Mouse (Mus musculus): ENCODE measurements around the gene Wfdc8.
A peak's percentile ranks its signal among the peaks of the same experiment; 100 is the strongest.
"Not testable (repeated sequence)": the region's sequence is repeated elsewhere in the genome, so short reads cannot be mapped to it uniquely, and the experiment has no call there.

Wfdc8 gene

DNA sequence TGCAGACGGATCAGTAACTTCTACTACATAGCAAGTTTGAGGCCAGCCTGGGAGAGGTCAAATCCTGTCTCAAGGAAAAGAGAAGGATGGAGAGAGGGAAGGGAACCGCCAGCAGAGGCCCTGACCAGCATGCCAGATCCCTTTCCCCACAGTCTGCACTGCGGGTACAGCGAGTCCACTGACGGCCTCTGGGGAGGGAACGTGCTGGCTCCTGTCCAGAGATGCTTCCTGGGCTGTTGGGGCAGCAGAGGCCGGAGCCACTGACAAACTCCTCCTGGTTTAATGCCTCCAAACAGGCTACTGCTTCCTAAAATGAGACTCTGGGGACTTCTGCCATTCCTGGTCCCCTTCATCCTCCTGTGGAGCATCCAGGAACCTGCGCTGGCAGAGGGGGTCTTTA lies at the start of gene Wfdc8, which contains the start of gene Wfdc6b:
Gene Wfdc8, minus strand, starts transcription at position 156 of the 400 bp plus-strand sequence.
Gene Wfdc6b, plus strand, starts transcription at position 52 of the 400 bp plus-strand sequence.
- not testable (repeated sequence) for DNase-seq

DNA sequence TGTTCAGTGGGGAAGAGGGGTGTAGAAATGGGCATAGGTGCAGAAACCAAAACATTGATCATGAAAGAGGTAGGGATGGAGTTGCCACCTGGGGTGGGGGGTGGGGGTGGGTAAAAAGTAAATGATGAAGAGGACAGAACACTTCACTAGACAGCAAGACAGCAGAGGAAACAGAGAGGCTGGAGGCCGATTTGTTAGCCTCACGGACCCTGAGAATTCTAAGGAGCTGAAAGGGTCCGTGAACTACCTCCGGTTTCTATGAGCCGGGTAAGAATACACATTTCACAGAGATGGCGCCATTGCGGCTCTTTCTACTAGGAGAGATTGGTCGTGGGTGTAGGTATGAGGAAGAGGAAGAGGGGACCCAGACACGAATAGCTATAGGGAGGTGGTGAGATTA lies 43.1 kb upstream of the Wfdc8 start, which contains the start of gene Wfdc9:
Gene Wfdc9, minus strand, starts transcription at position 101 of the 400 bp plus-strand sequence.
- DNase-seq, result no peak

DNA sequence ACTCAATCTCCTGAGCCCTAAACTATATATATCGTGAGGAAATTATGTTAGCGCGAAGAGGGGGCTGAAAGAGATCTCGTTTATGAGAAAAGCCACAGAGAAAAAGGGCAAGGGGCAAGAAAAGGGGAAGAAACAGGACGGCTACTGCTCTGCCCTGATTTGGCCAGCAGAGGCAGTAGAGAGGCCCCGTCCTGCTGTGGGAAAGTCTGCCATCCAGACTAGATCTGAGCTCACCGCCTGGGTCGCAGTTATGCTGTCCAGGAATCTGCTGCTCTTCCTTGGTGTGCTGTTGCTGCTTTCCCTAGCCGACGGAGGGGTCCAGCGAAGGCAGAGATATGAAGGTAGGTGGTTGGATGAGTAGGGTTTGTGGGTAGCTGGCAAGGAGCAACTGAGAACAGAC lies 42.4 kb upstream of the Wfdc8 start, which contains the start of gene Wfdc10:
Gene Wfdc10, plus strand, starts transcription at position 189 of the 400 bp plus-strand sequence.
- DNase-seq, result peak; percentile 3

DNA sequence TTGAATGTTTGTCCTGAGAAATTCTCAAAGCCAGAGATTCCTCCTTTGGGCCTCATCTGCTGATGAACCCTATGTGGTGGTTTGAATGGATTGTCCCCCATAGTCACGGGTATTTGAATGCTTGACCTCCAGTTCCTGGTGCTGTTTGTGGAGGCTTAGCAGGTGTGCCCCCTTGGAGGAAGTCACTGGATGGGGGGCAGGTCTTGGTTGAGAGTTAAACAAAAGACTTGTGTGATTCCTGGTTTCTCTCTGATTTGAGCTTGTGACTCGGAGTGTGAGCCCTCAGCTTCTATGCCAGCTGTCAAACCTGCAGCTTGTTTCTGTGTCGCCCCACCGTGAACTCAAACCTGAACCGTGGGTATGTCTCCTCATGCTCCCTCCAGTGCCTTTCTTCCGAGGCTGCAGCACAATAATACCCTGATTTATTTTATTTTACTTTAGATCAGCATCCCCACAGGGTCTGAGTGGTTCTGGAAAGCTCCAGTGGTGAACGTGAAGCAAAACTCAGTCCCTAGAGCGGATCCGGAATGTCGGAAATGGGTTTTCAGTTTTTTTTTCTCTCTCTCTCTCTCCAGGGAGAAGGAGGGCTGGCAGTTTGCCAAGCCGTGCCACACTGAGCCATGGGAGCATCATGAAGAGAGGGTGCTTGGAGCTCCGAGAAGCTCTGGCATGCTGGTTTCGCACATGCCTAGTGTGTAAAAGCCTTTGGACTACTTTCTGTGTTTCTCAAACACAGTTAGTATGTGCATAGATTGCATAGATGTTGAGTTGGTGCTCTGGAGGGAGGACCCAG lies 28.7 kb upstream of the Wfdc8 start:
- DNase-seq, result no peak

DNA sequence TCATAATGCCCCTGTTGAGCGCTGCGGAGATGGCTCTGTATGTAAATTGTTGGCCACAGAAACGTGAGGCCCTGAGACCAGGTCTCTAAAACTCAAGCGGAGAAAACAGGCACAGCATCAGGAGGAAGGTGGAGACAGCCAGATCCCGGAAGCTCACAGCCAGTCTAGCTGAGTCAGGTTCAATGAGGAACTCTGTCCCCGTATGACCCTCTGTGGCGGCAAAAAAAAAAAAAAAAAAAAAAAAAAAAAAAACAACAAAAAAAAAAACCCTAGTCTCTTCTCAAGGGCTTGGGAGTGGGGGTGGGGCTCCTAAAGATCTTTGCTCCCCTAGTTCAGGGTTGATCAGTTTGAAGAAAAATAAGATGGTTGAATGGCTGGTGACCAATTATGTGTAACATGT lies 27.7 kb upstream of the Wfdc8 start:
- no peak for DNase-seq

DNA sequence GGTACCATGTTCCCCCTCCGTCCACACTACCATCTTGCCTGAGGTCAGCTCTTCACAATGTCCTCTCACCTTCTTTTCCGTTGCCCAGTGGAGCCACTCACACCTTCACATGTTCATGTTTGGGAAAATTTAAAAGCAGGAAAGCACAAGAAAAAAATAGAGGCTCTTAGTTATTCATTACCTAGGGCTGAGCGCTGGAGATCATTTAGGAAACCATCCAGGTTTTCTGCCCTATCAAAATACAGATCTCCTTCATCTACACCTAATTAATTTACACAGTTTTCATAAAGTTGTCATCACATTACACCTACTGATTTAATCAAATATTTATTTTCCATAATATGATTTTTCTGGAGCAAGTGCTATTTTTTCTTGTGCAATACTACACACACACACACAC lies 25.3 kb upstream of the Wfdc8 start, which contains the start of gene Wfdc16:
Gene Wfdc16, minus strand, starts transcription at position 101 of the 400 bp plus-strand sequence.
- no peak for DNase-seq

DNA sequence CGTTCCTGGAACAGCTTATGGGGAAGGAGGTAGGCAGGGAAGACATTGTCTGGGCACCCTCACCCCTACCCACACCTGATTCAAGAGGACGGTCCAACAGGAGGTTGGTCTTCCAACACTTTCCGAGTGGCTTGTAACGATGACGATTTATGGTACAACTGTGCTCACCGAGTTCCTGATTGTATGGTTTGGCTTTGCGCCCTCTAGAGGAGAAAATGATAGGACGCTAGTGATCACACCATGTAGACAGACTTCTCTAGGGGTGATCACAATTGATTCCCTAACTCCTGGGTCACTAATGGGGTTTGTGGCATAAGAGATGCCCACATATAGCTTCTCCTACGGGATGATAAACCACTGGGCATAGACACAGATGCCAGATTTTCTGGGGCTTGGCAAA lies 21.8 kb upstream of the Wfdc8 start:
- DNase-seq, result no peak

DNA sequence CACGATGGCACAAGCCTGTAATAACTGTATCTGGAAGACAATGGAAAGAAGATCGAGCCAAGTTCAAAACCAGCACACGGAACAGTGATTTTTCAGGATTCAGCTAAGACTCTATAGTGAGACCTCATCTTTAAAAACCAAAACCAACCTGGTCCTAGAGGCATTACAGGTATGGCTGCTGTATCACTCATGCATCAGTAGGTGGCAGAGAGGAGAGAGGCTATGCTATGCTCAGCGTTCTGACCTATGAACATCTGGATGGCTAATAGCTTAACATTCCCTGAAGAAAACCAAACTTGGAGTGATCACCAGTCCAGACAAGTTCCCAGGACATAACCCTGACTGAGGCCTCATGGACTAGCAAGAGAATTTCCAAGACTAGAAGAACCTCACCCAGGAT lies 8.3 kb upstream of the Wfdc8 start:
- no peak for DNase-seq

DNA sequence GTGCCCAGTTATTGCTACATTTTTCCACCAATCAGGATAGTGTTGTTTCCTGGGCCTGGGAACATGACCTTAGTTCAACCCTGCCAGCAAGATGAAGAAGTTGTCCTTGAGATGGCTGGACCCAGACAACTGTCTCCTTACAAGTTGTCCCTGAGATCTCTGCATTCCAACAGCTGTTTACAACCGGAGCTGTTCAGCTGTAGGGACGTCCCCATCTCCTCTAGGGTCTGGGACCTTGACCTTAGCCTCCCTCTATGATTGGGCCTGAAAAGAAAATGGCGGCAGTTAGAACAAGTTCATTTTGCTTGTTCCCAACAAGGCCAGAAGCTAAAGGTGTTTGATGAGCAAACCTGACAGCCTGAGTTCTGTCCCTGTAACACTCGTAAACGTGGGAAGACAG lies 5.6 kb upstream of the Wfdc8 start:
- DNase-seq, result no peak

DNA sequence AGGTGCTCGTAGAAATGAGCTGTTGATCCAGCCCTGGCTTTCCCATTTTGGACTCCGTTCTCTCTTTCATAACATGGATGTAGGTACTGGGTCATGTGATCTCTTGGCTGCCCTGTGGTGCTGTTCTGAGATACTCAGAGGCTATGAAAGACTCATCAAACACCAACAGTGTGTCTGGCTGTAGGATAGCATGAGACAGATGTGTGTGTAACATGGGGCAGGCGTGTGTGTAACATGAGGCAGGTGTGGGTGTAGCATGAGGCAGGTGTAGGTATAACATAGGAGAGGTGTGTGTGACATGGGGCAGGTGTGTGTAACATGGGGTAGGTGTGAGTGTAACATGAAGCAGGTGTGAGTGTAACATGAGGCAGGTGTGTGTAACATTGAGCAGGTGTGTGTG lies 2.0 kb upstream of the Wfdc8 start:
- no peak for DNase-seq

DNA sequence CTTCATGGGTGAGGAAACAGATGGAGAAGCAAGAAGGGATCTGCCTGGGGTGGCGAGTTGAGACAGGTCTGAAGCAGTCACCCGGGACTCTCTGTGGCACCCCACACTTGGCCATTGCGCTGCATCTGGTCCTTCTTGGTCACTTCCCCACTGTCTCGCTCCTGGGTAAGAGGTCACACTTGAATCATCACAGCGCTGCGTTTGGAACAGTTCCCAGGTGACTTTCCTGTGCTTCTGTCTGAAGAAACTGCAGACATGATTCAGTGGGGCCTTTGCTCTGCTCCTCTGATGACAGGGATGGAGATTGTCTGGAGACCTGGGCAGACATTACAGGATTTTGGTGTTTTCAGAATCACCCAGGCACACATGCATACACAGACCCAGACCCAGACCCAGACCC lies 4.6 kb downstream of the Wfdc8 start:
- DNase-seq, result no peak

DNA sequence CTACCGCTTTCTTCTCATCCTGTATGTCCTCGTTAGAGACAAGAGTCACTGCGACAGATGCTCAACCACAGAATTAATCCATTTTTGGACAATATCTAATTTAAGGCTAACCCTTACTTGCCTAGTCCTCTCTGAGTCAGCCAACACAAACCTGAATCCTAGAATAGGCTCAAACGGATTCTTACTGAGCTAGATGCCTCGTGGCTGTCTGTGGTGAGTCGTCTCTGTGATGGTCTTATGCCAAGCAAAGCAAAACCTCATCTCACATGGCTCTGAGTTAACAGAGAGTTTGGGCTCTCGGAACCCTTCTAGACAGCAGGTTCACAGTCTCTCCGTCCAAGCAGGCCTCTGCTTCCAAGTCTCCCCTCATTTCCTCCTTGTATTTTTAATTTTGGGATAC lies 9.0 kb downstream of the Wfdc8 start:
- no peak for DNase-seq

DNA sequence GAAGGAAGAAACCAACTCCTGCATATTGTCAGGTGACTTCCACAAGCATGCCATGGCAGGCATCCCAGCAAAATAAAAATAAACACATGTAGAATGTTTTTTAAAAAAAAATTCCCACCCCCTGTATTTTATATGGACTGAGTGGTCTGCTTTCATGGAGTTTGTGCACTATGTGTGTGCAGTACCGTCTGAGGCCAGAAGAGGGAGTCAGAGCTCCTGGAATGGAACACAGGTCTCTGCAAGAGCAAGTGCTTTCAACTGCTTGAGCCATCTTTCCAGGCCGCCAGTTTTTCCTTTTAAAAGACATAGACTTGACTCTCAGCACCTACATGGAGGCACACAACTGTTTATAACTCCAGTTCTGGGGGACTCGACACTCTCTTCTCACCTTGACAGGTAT lies 9.9 kb downstream of the Wfdc8 start:
- DNase-seq, result no peak

DNA sequence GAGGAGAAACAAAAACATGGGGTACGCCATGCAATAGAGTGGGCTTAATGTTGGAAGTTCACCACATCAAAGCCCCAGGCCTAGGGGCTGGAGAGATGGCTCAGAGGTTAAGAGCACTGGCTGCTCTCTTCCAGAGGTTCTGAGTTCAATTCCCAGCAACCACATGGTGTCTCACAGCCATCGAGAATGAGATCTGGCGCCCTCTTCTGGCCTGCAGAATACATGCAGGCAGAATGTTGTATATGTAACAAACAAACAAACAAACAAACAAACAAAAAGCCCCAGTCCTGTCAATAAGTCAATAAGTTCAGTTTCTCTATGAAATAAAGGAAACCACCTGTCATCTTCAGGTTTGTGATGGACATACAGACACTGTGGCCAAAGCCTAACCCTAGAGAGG lies 13.2 kb downstream of the Wfdc8 start:
- DNase-seq, result no peak

DNA sequence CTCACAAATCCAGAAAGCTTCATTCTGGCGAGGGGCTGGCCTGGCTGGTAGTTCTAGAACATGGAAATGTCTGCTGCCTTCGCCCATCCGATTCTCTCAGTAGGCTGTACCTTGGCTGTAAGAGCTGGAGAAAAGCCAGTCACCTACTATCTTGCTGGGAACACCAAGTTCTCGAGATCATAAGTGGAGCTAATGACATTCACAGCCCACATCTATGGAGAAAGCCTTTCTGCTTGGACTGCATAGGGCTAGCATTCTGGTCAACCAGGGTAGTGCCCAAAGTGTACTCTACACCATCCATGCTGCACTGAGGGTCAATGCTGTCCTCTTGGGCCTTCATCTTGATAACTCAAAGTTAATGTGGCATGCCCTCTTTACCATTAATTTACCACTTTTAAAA lies 19.9 kb downstream of the Wfdc8 start, which contains the start of gene Eppin:
Gene Eppin, minus strand, starts transcription at position 101 of the 400 bp plus-strand sequence.
- no peak for DNase-seq

DNA sequence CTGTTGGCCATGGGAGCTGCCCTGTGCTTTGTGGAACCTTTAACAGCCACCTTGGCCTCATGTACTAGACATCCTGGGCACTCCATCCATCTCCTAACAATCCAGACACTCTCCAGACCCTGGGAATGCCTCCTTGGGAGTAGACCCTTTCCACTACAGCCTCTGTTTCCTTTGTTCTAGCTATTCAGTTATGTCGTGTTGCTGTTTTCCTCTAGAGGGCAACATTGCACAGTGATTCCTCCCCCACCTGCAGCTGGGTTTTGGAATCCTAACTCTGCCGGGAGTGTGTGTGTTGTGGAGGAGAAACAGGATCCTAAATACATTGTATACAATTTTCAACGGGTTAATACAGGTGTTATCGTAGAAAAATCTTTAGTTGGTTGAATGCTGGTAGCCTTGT lies 21.4 kb downstream of the Wfdc8 start:
- peak; percentile 1 for DNase-seq

DNA sequence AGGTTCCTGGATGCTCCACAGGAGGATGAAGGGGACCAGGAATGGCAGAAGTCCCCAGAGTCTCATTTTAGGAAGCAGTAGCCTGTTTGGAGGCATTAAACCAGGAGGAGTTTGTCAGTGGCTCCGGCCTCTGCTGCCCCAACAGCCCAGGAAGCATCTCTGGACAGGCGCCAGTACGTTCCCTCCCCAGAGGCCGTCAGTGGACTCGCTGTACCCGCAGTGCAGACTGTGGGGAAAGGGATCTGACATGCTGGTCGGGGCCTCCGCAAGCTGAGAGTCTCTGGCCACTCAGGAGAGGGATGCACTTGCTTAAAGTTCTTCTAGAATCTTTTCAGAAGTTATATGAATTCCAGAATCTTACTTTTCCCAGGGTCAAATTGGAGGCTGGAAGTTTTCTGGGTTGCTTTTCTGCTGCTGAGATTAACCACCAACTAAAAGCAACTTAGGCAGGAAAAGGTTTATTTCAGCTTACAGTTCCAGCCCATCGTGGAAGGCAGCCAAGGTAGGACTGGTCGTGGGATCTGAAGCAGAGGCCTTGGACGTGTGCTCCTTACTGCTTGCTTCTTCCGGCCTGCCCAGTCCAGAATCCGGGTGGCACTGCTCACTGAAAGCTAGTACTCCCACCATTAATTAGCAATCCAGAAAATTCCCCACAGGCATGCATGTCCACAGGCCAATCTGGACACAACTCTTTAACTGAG lies 28.3 kb downstream of the Wfdc8 start, which contains the start of gene Wfdc6a:
Gene Wfdc6a, minus strand, starts transcription at position 423 of the 701 bp plus-strand sequence.
- DNase-seq, result not testable (repeated sequence)

DNA sequence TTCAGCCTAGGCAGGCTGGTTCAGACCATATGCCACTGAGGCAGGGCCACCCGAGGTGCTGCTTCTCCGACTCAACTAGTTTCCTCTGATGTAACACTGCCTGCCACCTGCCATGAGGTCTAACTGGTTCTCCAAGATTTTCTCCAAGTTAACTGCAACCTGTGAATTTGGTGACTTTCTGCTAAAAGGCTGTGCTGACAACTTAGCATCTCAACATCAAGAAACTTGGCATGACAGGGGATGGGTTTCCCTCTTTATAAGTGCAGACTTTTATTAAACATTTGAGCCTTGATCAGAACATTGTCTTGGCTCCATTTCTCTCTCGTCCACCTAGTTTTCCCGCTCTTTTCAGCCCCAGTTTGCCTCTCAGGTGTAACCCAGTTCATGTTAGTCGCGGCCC lies 40.1 kb downstream of the Wfdc8 start, which contains the start of gene Spint3:
Gene Spint3, minus strand, starts transcription at position 101 of the 400 bp plus-strand sequence.
- not testable (repeated sequence) for DNase-seq

DNA sequence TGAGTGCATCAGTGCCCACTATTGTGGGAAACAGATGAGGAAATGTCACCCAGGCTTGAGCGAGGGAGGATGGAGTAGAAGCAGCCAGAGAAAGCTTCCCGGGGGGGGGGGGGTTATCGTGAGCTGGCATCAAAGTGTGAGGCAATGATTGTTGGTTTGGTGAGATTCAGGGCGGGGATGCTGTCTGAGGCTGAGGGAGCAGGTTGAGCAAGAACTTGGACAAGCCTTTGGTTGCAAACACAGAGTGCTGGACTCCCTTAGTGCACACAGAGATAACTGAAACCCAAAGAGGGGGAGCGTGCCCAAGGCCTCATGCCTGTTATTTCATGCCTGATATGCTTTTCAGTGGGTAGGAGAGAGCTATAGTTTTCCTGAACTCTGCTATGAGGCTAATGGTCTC lies 46.0 kb downstream of the Wfdc8 start:
- no peak for DNase-seq

DNA sequence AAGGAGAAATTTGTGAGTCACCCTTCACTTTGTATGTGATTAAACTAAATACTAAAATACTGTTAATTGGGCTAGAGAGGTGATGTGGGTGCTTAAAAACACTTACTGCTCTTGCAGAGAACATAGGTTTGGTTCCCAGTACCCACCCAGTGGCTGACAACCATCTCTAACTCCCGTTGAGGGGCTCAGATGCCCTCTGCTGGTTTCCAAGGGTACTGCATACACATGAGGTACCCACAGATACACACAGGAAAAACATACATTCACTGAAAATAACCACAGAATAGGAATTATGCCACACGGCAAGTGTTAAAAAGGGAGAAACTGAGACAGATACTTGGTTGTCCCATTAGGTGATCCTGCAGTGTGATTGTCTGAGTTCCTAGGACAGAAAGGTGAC lies 46.4 kb downstream of the Wfdc8 start:
- DNase-seq, result no peak

DNA sequence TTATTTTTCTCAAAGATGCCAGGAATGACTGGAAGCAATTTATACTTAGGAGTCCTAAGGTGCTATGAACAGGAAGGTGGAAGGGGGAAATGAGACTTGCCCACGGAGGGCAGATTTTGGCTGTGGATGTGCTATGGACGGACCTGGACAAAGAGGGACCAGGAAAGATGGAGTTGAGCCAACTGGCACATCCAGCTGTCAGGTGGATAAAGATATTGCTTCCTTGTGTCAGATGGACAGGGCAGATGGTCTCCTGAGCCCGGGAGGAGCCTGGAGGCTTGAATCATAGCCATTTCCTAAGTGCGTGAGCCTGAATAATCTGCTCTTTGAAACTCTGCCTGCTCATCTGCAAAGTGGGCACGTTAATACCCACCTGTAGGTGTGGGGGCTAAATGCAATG lies 49.1 kb downstream of the Wfdc8 start:
- DNase-seq, result no peak

DNA sequence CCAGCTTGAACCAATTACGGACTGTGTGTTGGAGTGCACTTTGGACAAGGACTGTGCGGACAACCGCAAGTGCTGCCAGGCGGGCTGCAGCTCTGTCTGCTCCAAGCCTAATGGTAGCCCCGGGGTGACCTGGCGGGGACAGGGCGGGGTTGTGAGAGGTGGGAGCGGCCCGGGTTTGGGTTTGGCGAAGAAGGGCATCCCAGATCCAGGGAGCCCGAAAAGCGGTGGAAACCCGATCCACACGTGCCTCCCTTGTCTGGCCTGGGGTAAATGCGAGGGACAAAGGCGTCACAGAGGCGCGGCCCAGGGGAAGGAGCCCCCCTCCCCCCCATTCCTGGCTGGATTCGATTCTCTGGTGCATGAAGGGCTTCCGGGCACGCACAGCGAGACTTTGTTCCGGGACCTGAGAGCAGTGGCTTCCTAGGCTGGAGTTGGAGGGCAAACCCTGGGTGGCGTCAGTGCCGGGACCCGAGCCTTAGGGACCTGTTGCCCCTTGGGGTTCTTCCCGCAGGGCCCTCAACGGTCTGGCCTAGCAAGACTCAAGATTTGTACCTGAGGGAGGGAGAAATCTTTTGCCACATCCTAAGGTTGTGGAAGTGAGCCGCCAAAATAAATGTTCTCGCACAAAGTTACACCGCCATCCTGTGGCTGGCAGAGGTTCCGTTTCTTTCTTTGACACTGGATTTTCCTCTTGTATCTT lies 49.9 kb downstream of the Wfdc8 start:
- DNase-seq, result no peak

Measured in cerebellum, adult 9-10 months (tissue).